Mouse (Mus musculus) neural tube, embryonic 12.5 days (tissue): ENCODE results near the gene Rpl9-ps6. TPM values are rescaled to one million over a fixed set of nuclear protein-coding genes. Genes with fewer than 3 reads are reported as not detected.
A peak's percentile ranks its signal among the peaks of the same experiment; 100 is the strongest.
"Not testable (repeated sequence)": the region's sequence is repeated elsewhere in the genome, so short reads cannot be mapped to it uniquely, and the experiment has no call there.

Experiments used
- ATAC-seq: fragments of 200-750 bp; cut with Nextera tagmentation; 2 replicates; pipeline ENCODE4 v1.8.0; 2017; ENCODE audit warnings: low read depth, mild to moderate bottlenecking, moderate TSS enrichment, moderate library complexity; ENCODE audit not compliant: low FRiP score
- H3K27ac ChIP-seq: fragments of 300-500 bp; sonication (generic); 2 replicates; pipeline ENCODE4 v1.5.1; 2016
- H3K27me3 ChIP-seq: fragments of 300-500 bp; sonication (generic); replicated peaks from 2 replicates; pipeline ENCODE4 v1.6.1; 2016; ENCODE audit warnings: mild to moderate bottlenecking
- H3K36me3 ChIP-seq: fragments of 300-500 bp; sonication (generic); 2 replicates; pipeline ENCODE4 v1.6.1; 2016; ENCODE audit warnings: mild to moderate bottlenecking
- H3K4me1 ChIP-seq: fragments of 300-500 bp; sonication (generic); 2 replicates; pipeline ENCODE4 v1.6.1; 2016
- H3K4me2 ChIP-seq: fragments of 300-500 bp; sonication (generic); replicated peaks from 2 replicates; pipeline ENCODE4 v1.6.1; 2016; ENCODE audit warnings: mild to moderate bottlenecking
- H3K4me3 ChIP-seq: fragments of 300-500 bp; sonication (generic); 2 replicates; pipeline ENCODE4 v1.5.1; 2016
- H3K9ac ChIP-seq: fragments of 300-500 bp; sonication (generic); 2 replicates; pipeline ENCODE4 v1.6.1; 2016; ENCODE audit warnings: mild to moderate bottlenecking
- H3K9me3 ChIP-seq: fragments of 300-500 bp; sonication (generic); 2 replicates; pipeline ENCODE4 v1.6.1; 2016; ENCODE audit warnings: mild to moderate bottlenecking
- WGBS: fragments of 180-500 bp; shearing (Covaris S2); methylation state at CpG from one replicate; pipeline ENCODE4 v1.1.7; 2016; 5-methylcytosine and 5-hydroxymethylcytosine counted together
- polyA plus RNA-seq: library from polyadenylated mRNA; unstranded; fragments of >200 nt; fragmentation: Nextera tagmentation; extraction: Ambion mirVana; gene quantifications from 2 replicates; pipeline ENCODE4 v1.2.1, GENCODE M21; 2016

Rpl9-ps6 gene
- polyA plus RNA-seq, 1 experiment from 2014 or later: 61.8 TPM

GRCm38 (mm10) chr19:32493471-32493870, 27.1 kb upstream of the Rpl9-ps6 start:
- Histone ChIP-seq H3K4me1 (no peaks in the 10 kb centered on the region), H3K36me3 (peaks cover 36% of the 10 kb centered on the region), H3K4me3 (no peak overlapping the region), H3K9me3 (no peaks in the 10 kb centered on the region), H3K4me2 (no peak overlapping the region), H3K9ac (no peak overlapping the region), H3K27ac (no peak overlapping the region), H3K27me3 (no peaks in the 10 kb centered on the region)
- no peak for ATAC-seq
- 82% methylated on average over 8 of the region's 8 CpGs for WGBS

DNA sequence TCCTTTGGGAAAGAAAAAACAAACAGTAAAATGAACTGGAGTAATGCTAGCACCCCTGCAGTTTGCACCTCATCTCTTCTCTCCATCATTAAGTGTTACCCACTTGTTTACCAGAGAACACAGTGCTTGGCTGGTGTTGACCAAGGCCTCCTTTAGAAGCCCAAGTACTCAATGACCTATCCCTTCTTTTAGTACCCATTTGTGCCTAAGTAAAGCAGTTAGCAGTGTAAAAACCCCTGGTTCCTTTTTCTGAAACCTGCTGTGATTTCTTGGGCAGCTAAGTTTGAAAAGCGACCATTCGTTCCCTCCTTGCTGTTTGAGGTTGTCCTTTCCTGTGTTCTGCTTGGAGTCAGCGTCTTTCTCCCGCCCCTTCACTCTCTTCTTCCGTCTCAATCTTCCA, 26.6 kb upstream of the Rpl9-ps6 start:
- H3K27ac ChIP-seq: no peak overlapping the region
- 88% methylated on average over 5 of the region's 5 CpGs for WGBS
- no peak for ATAC-seq
- H3K36me3 ChIP-seq: peaks cover 31% of the 10 kb centered on the region
- H3K4me1 ChIP-seq: peaks cover 1% of the 10 kb centered on the region; the same call in 1 of the 2 replicates
- H3K9me3 ChIP-seq: no peaks in the 10 kb centered on the region
- no peaks in the 10 kb centered on the region for H3K27me3 ChIP-seq
- no peak overlapping the region for H3K4me3 ChIP-seq
- H3K4me2 ChIP-seq: no peak overlapping the region
- no peak overlapping the region for H3K9ac ChIP-seq

GRCm38 (mm10) chr19:32492339-32492738, 26.0 kb upstream of the Rpl9-ps6 start:
- no peak overlapping the region for H3K27ac ChIP-seq
- no peak overlapping the region for H3K9ac ChIP-seq
- ATAC-seq: no peak
- peaks cover 29% of the 10 kb centered on the region for H3K36me3 ChIP-seq
- 92% methylated on average over 3 of the region's 3 CpGs for WGBS
- no peaks in the 10 kb centered on the region for H3K27me3 ChIP-seq
- H3K4me2 ChIP-seq: no peak overlapping the region
- H3K4me1 ChIP-seq: peaks cover 7% of the 10 kb centered on the region
- H3K9me3 ChIP-seq: no peaks in the 10 kb centered on the region
- H3K4me3 ChIP-seq: no peak overlapping the region

- no peak overlapping the region for H3K4me2 ChIP-seq
- H3K9me3 ChIP-seq: no peaks in the 10 kb centered on the region
- H3K9ac ChIP-seq: no peak overlapping the region
- peaks cover 17% of the 10 kb centered on the region for H3K4me1 ChIP-seq
- H3K27ac ChIP-seq: no peak overlapping the region
- WGBS: 96% methylated on average over 2 of the region's 2 CpGs
- H3K36me3 ChIP-seq: peaks cover 24% of the 10 kb centered on the region
- H3K4me3 ChIP-seq: no peak overlapping the region
- no peak for ATAC-seq
- no peaks in the 10 kb centered on the region for H3K27me3 ChIP-seq
These were observed 24.6 kb upstream of the Rpl9-ps6 start for GRCm38 (mm10) chr19:32490976-32491375.

- no peak for ATAC-seq
- 94% methylated on average over 12 of the region's 12 CpGs for WGBS
- H3K9ac ChIP-seq: no peak overlapping the region
- H3K27ac ChIP-seq: no peak overlapping the region
- H3K4me1 ChIP-seq: peaks cover 17% of the 10 kb centered on the region
- H3K36me3 ChIP-seq: peaks cover 11% of the 10 kb centered on the region
- no peak overlapping the region for H3K4me3 ChIP-seq
- no peak overlapping the region for H3K4me2 ChIP-seq
- H3K27me3 ChIP-seq: no peaks in the 10 kb centered on the region
- H3K9me3 ChIP-seq: no peaks in the 10 kb centered on the region
These were observed 23.0 kb upstream of the Rpl9-ps6 start for GRCm38 (mm10) chr19:32489166-32489895.

DNA sequence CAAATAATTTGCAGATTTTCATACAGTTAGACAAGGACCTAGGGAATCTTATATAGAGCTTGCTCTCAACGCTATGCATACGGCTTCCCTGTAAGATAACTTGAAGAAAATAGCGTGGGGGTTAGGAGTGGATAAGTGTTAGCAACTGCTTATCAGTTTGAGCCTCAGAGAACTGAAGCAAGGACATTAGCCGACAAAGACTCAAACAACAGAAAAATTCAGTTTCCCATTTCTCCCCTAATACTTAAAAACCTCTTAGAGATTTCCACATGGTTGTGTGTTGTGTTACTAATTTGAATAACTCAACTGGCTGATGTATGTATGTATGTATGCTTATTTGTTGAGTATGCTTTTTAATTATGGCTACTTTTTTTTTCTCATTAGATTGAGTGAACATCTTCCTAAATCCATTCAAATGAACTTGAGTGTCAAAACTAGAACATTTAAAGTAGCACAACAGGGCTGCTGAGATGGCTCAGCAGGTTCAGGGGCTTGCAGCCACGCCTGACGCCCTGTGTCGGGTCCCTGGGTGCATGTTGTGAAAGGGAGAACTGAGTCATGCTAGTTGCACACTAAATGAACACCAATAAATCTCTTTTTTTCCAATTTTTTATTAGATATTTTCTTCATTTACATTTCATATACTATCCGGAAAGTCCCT, 21.3 kb upstream of the Rpl9-ps6 start:
- H3K4me2 ChIP-seq: peak overlapping the region; percentile 78
- no peak overlapping the region for H3K4me3 ChIP-seq
- peaks cover 4% of the 10 kb centered on the region for H3K36me3 ChIP-seq
- H3K9ac ChIP-seq: no peak overlapping the region
- peaks cover 17% of the 10 kb centered on the region for H3K4me1 ChIP-seq
- no peaks in the 10 kb centered on the region for H3K9me3 ChIP-seq
- 92% methylated on average over 8 of the region's 8 CpGs for WGBS
- no peak overlapping the region for H3K27ac ChIP-seq
- no peak for ATAC-seq
- no peaks in the 10 kb centered on the region for H3K27me3 ChIP-seq

GRCm38 (mm10) chr19:32486106-32486724, 19.8 kb upstream of the Rpl9-ps6 start:
- WGBS: under 1% methylated on average over 46 of the region's 47 CpGs
- Histone ChIP-seq H3K4me1 (peaks cover 17% of the 10 kb centered on the region), H3K4me2 (peak overlapping the region; percentile 78), H3K27ac (peak overlapping the region; percentile 70; the same call in 1 of the 2 replicates), H3K4me3 (peak overlapping the region; percentile 66), H3K9ac (peak overlapping the region; percentile 79)
- not testable (repeated sequence) for H3K27me3 ChIP-seq, H3K9me3 ChIP-seq, H3K36me3 ChIP-seq
- peak; percentile 89 for ATAC-seq

DNA sequence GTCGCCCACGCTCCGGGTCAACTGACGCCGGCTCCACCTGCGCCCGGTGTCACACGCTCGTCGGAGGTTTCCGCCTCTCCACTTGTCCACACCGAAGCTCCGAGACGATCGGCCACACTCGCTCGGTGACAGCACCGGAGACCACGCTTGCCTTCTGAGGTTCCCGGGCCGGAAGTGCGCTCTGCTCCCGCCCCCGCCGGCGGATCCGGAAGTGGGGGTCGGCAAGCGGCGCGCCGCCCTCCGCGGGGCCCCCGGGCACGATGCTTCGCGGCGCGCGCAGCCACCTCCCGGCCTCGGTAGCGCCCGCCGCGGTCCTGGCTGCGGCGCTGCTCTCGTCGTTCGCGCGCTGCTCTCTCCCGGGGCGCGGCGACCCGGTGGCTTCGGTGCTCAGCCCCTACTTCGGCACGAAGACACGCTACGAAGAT, 19.3 kb upstream of the Rpl9-ps6 start, which contains the start of gene Minpp1:
TSS of gene Minpp1 (plus strand) at position 89 of the 425 bp plus-strand sequence.
- ATAC-seq: peak; percentile 96
- Histone ChIP-seq H3K36me3 (no peaks in the 10 kb centered on the region), H3K4me1 (peaks cover 17% of the 10 kb centered on the region), H3K27me3 (no peaks in the 10 kb centered on the region), H3K4me3 (peak within 1 kb of the TSS; percentile 66), H3K9me3 (no peaks in the 10 kb centered on the region), H3K9ac (peak within 1 kb of the TSS; percentile 79), H3K27ac (peak within 1 kb of the TSS; percentile 70; the same call in 1 of the 2 replicates), H3K4me2 (peak within 1 kb of the TSS; percentile 78)
- WGBS: under 1% methylated on average over 64 of the region's 64 CpGs

GRCm38 (mm10) chr19:32484941-32485660, 18.7 kb upstream of the Rpl9-ps6 start:
- no peaks in the 10 kb centered on the region for H3K9me3 ChIP-seq
- peaks cover 17% of the 10 kb centered on the region for H3K4me1 ChIP-seq
- no peaks in the 10 kb centered on the region for H3K27me3 ChIP-seq
- no peak overlapping the region for H3K27ac ChIP-seq
- ATAC-seq: peak; percentile 2; the same call in 1 of the 2 replicates
- WGBS: 18% methylated on average over 13 of the region's 13 CpGs
- H3K4me2 ChIP-seq: peak overlapping the region; percentile 78
- H3K4me3 ChIP-seq: peak overlapping the region; percentile 66
- no peaks in the 10 kb centered on the region for H3K36me3 ChIP-seq
- peak overlapping the region; percentile 79 for H3K9ac ChIP-seq

DNA sequence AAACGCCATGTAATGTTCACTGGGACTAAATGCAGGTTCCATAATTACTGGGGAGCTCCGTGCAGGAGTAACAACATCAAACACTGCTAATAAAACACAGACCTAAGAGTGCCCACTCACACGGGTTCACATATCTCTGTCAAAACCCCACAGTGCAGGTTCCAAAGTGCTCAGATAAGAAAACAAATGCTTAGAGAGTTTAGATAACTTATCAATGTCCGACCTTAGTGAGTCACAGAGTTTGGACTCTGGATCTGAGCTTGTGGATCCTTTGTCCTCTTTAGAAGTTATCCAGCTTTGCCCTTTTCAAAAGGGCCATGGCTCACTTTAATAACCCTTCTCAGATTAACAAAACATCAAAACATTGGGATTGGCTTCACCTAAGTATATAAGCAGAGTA, 15.1 kb upstream of the Rpl9-ps6 start:
- no peak overlapping the region for H3K4me2 ChIP-seq
- H3K27me3 ChIP-seq: no peaks in the 10 kb centered on the region
- H3K9me3 ChIP-seq: no peaks in the 10 kb centered on the region
- H3K4me3 ChIP-seq: no peak overlapping the region
- no peak overlapping the region for H3K9ac ChIP-seq
- 79% methylated on average over 4 of the region's 4 CpGs for WGBS
- no peak for ATAC-seq
- H3K36me3 ChIP-seq: no peaks in the 10 kb centered on the region
- H3K4me1 ChIP-seq: peaks cover 2% of the 10 kb centered on the region
- H3K27ac ChIP-seq: no peak overlapping the region

DNA sequence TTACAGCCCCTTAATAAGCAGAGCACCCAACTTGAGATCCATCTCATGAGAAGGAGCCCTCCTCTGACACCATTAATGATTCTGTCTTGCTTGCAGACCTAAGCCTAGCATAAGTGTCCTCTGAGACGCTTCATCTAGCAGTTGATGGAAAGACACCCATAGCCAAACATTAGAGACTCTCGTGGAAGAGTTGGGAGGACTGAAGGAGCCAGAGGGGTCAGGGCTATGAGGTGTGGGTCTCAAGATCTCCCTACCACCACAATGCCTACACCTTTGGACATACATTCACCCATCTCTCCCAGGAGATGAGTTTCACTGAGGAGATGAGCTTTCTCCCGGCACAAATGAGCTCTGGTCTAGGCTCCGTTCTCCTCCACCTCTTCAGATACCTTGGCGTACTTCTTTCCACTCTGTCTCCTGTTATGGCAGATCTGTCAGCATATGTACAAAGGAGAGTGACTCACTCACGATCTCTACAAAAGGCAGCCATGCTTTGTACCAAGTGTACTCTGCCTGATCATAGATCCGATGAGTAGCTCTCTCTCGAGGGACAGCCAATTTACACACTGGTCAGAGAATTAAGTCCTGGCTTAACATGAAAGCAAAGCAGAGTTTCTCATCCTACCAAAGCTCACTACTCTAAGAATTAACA, 14.5 kb upstream of the Rpl9-ps6 start:
- H3K27me3 ChIP-seq: no peaks in the 10 kb centered on the region
- H3K27ac ChIP-seq: no peak overlapping the region
- no peak for ATAC-seq
- H3K4me2 ChIP-seq: no peak overlapping the region
- no peak overlapping the region for H3K4me3 ChIP-seq
- no peak overlapping the region for H3K9ac ChIP-seq
- no peaks in the 10 kb centered on the region for H3K36me3 ChIP-seq
- no peaks in the 10 kb centered on the region for H3K9me3 ChIP-seq
- no peaks in the 10 kb centered on the region for H3K4me1 ChIP-seq
- WGBS: 88% methylated on average over 8 of the region's 8 CpGs
